Mouse (Mus musculus) lung, postnatal 0 days (tissue): ENCODE measurements at regions not wholly inside any gene's neighbourhood (a gene's known extent, or its start where the extent isn't known, plus 50 kb on each side); places are given as distances from the start of the nearest gene placed in this dataset.
A peak's percentile ranks its signal among the peaks of the same experiment; 100 is the strongest.

Source experiments
- ATAC-seq: fragments of 200-750 bp; cut with Nextera tagmentation; 2 replicates; pipeline ENCODE4 v1.8.0; 2017; ENCODE audit warnings: moderate library complexity
- DNase-seq: peaks from one replicate; pipeline ENCODE4 v3.0.0-alpha.2; 2016; ENCODE audit warnings: low spot score
- H3K27ac ChIP-seq: fragments of 300-500 bp; sonication (generic); 2 replicates; pipeline ENCODE4 v1.5.1; 2014; ENCODE audit warnings: antibody characterized with exemption, mild to moderate bottlenecking, low read length, mixed read lengths
- H3K27me3 ChIP-seq: fragments of 300-500 bp; sonication (generic); replicated peaks from 2 replicates; pipeline ENCODE4 v1.6.1; 2014; ENCODE audit warnings: low read length, mixed read lengths; ENCODE audit not compliant: insufficient read depth
- H3K36me3 ChIP-seq: fragments of 300-500 bp; sonication (generic); 2 replicates; pipeline ENCODE4 v1.6.1; 2014; ENCODE audit warnings: low read length, mixed read lengths; ENCODE audit not compliant: insufficient read depth
- H3K4me1 ChIP-seq: fragments of 300-500 bp; sonication (generic); 2 replicates; pipeline ENCODE4 v1.6.1; 2014; ENCODE audit warnings: antibody characterized with exemption, low read depth, low read length, mixed read lengths; ENCODE audit not compliant: insufficient read depth
- H3K4me2 ChIP-seq: fragments of 300-500 bp; sonication (generic); replicated peaks from 2 replicates; pipeline ENCODE4 v1.6.1; 2014; ENCODE audit warnings: low read depth, mild to moderate bottlenecking, low read length, moderate library complexity, mixed read lengths
- H3K4me3 ChIP-seq: fragments of 300-500 bp; sonication (generic); 2 replicates; pipeline ENCODE4 v1.5.1; 2014; ENCODE audit warnings: low read depth, low read length
- H3K9ac ChIP-seq: fragments of 300-500 bp; sonication (generic); replicated peaks from 2 replicates; pipeline ENCODE4 v1.6.1; 2014; ENCODE audit warnings: low read depth, mild to moderate bottlenecking
- H3K9me3 ChIP-seq: fragments of 300-500 bp; sonication (generic); 2 replicates; pipeline ENCODE4 v1.6.1; 2016; ENCODE audit warnings: low read length, mixed read lengths
- CTCF ChIP-seq: IDR thresholded peaks from 2 replicates; pipeline ENCODE4 v1.5.1; 2016; ENCODE audit warnings: antibody characterized with exemption, mild to moderate bottlenecking
- EP300 ChIP-seq: IDR thresholded peaks from 2 replicates; pipeline ENCODE4 v1.6.1; 2016; ENCODE audit warnings: antibody characterized with exemption, mild to moderate bottlenecking, control low read depth
- WGBS: fragments of 180-500 bp; shearing (Covaris S2); extraction: QIAGEN DNeasy Blood & Tissue Kit; methylation state at CpG from one replicate; pipeline ENCODE4 v1.1.7; 2014; 5-methylcytosine and 5-hydroxymethylcytosine counted together

DNA sequence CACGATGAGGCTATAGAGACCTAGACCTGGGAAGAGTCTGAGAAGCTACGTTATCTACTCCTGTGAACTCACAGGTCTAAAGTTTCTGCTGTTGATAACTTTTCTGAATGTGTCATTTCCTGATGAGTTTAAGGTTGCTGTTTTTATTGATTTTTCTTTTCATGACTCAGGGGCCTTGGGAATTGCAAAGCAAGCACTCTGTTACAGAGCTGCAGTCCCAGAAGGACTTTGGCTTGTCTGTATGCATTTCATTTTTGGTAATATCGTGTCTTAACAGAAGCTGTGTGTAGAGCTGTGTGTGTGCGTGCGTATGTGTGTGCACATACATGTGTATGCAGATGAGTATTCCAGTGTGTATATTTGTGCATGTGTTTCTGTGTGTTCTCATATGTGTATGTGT lies 201.2 kb downstream of the Irs2 start:
- TF ChIP-seq EP300 (no peak), CTCF (no peak)
- DNase-seq, result no peak
- no peak overlapping the region for H3K9ac ChIP-seq
- no peaks in the 10 kb centered on the region for H3K27me3 ChIP-seq
- no peaks in the 10 kb centered on the region for H3K4me1 ChIP-seq
- no peak overlapping the region for H3K27ac ChIP-seq
- no peak for ATAC-seq
- 94% methylated on average over 5 of the region's 5 CpGs for WGBS
- H3K9me3 ChIP-seq, result no peaks in the 10 kb centered on the region
- no peak overlapping the region for H3K4me2 ChIP-seq
- no peaks in the 10 kb centered on the region for H3K36me3 ChIP-seq
- H3K4me3 ChIP-seq, result no peak overlapping the region

DNA sequence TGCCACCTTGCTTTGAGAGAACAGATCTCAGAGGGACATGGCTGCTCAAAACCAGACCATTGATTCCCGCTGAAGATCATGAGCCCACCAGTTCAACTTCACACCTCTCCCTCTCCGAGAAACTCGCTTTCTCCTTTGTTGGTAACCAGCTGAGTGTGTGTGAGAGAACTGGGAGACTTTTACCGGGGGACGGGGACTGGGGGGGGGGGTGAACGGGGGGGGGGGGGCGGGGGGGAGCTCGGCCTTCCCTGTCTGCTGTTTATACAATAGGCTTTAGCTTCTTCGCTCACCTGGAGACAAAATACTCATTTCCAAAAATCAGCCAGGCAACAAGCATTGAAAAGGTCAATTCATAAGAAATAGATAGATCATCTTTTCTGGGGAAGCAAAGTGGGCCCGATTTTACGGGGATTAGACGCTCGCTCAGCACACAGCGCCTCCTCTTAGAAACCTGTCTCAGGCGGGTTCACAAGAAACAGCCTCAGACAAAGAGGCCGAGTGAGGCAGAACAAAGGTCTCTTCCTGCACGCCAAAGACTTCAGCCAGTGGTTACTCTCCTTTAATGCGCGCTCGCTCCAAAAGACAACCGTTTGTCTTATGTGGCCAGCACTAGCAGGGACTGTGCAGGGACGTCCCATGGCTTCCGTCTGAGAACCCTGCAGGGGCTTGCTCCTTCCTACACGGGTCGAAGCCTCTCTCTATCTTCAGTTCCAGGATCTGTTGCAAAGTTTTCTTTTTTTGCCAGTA lies 202.7 kb downstream of the Irs2 start:
- ATAC-seq (no peak), DNase-seq (no peak)
- H3K4me3 ChIP-seq, result no peak overlapping the region
- TF ChIP-seq CTCF (no peak), EP300 (no peak)
- no peak overlapping the region for H3K9ac ChIP-seq
- H3K27ac ChIP-seq, result no peak overlapping the region
- no peaks in the 10 kb centered on the region for H3K36me3 ChIP-seq
- H3K27me3 ChIP-seq, result no peaks in the 10 kb centered on the region
- WGBS, result 17% methylated on average over 20 of the region's 25 CpGs
- H3K9me3 ChIP-seq, result no peaks in the 10 kb centered on the region
- H3K4me2 ChIP-seq, result no peak overlapping the region
- H3K4me1 ChIP-seq, result no peaks in the 10 kb centered on the region

DNA sequence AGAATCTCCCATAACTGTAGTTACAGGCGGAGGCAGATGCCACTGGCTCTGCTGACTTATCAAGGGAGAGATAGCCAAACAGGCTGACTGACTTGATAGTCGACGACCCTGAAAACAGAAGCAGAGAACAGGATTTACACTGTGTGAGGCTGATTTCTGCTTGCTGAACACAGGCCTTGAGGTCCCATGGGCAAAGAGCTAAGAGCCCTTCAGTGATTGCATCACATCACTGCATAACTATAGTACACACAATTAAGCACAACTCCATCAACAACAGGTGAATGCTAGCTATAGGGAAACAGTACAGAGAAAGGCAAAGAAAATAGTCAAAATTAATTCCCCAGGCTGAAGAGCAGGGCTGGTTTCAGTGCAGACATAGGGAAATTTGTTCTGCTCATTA lies 203.3 kb downstream of the Irs2 start:
- no peaks in the 10 kb centered on the region for H3K4me1 ChIP-seq
- no peaks in the 10 kb centered on the region for H3K36me3 ChIP-seq
- H3K9me3 ChIP-seq, result no peaks in the 10 kb centered on the region
- H3K9ac ChIP-seq, result no peak overlapping the region
- DNase-seq (peak; percentile 33), ATAC-seq (peak; percentile 44; the same call in 1 of the 2 replicates)
- H3K4me2 ChIP-seq, result no peak overlapping the region
- TF ChIP-seq CTCF (no peak), EP300 (no peak)
- H3K27me3 ChIP-seq, result no peaks in the 10 kb centered on the region
- H3K4me3 ChIP-seq, result no peak overlapping the region
- H3K27ac ChIP-seq, result no peak overlapping the region
- WGBS, result 45% methylated on average over 3 of the region's 3 CpGs

DNA sequence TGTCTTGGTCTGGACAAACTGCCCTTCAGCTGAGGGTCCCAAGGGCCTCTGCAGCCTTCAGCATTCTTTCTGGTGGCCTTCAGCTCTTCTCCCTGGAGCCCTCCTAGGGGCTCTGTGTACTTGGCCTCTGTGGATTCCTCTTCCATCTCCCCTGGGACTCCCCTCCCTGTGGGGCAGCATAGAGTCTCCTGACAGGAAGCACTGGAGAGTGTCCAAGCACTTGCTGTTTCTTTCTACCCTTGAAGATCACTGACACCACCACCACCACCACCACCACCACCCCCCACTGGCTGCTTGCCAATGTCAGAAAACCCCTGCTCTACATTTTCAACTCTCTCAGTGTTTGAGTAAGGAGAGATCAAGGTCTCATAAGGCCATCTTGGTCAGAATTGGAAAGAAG lies 206.3 kb downstream of the Irs2 start:
- no peaks in the 10 kb centered on the region for H3K9me3 ChIP-seq
- DNase-seq, result peak; percentile 41
- no peak overlapping the region for H3K9ac ChIP-seq
- no peak overlapping the region for H3K27ac ChIP-seq
- H3K4me1 ChIP-seq, result no peaks in the 10 kb centered on the region
- ATAC-seq, result peak; percentile 75
- no peaks in the 10 kb centered on the region for H3K27me3 ChIP-seq
- H3K4me3 ChIP-seq, result no peak overlapping the region
- TF ChIP-seq EP300, result no peak
- TF ChIP-seq CTCF, result no peak
- no peaks in the 10 kb centered on the region for H3K36me3 ChIP-seq
- no peak overlapping the region for H3K4me2 ChIP-seq

DNA sequence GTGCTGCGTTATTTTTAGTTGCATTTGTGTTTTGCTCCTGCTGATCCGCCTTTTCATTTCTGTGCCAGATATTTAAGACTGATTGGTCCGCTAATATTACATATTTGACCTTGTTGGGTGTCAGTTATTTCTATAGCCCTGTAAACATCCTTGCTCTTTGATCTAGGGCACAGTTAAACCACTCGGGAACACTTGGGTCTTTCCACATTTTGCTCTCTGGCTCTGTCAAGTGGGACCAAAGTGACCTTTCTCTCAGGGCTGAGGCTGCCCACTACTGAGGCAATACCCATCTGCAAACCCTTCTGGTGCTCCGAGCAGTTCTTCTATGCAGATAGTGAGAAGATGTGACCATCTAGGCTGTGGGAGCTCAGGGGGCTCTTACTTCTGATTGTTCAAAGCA lies 206.7 kb downstream of the Irs2 start:
- Histone ChIP-seq H3K9me3 (no peaks in the 10 kb centered on the region), H3K4me3 (no peak overlapping the region), H3K4me1 (no peaks in the 10 kb centered on the region), H3K9ac (no peak overlapping the region), H3K36me3 (no peaks in the 10 kb centered on the region), H3K4me2 (no peak overlapping the region), H3K27ac (peak overlapping the region; percentile 38; the same call in 1 of the 2 replicates), H3K27me3 (no peaks in the 10 kb centered on the region)
- WGBS, result 31% methylated on average over 5 of the region's 5 CpGs
- no peak for TF ChIP-seq EP300
- no peak for TF ChIP-seq CTCF
- peak; percentile 54 for DNase-seq
- peak; percentile 81 for ATAC-seq

DNA sequence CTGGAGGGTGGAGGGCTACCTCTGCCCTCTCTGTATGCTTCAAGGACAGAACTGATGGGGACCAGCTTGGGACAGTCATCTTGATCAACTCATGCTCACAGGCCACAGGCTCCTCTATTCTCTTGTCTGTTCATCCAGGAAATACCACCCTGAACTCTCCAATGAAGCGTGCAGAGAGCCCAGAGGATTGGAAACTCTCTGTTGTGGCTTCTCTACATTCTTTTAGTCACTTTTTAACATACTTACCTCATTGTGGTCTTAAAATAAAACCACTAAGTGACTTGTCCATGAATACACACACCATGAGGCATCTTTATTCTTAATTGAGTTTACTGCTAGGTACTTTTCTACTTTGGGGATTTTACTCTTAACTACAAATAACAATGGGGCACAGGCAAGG lies 209.8 kb downstream of the Irs2 start:
- H3K9ac ChIP-seq, result no peak overlapping the region
- 85% methylated on average over 1 of the region's 1 CpGs for WGBS
- no peak for DNase-seq
- TF ChIP-seq CTCF (no peak), EP300 (no peak)
- ATAC-seq, result no peak
- H3K27me3 ChIP-seq, result no peaks in the 10 kb centered on the region
- no peak overlapping the region for H3K4me2 ChIP-seq
- no peaks in the 10 kb centered on the region for H3K9me3 ChIP-seq
- no peak overlapping the region for H3K4me3 ChIP-seq
- H3K4me1 ChIP-seq, result no peaks in the 10 kb centered on the region
- H3K36me3 ChIP-seq, result no peaks in the 10 kb centered on the region
- no peak overlapping the region for H3K27ac ChIP-seq
